Mouse (Mus musculus) heart, postnatal 10 days (tissue): ENCODE measurements around the gene Gm49325. TPM values are rescaled to one million over a fixed set of nuclear protein-coding genes. Genes with fewer than 3 reads are reported as not detected.
A peak's percentile ranks its signal among the peaks of the same experiment; 100 is the strongest.

Experiments
- DNase-seq, 2 experiments: peaks; one replicate each; pipeline ENCODE4 v3.0.0; 2021
- intact Hi-C: fragments of 180-260 bp; cut with DNase I; formaldehyde crosslinking; loops from one replicate; pipeline ENCODE4 v1.15.1; 2025
- total RNA-seq, 2 experiments: library from RNA; stranded (reverse); gene quantifications; 2 replicates each; pipeline ENCODE4 v1.2.3; 2021

The Gm49325 gene
- total RNA-seq, 2 experiments from 2014 or later: 12.2 to 13.5 TPM

DNA sequence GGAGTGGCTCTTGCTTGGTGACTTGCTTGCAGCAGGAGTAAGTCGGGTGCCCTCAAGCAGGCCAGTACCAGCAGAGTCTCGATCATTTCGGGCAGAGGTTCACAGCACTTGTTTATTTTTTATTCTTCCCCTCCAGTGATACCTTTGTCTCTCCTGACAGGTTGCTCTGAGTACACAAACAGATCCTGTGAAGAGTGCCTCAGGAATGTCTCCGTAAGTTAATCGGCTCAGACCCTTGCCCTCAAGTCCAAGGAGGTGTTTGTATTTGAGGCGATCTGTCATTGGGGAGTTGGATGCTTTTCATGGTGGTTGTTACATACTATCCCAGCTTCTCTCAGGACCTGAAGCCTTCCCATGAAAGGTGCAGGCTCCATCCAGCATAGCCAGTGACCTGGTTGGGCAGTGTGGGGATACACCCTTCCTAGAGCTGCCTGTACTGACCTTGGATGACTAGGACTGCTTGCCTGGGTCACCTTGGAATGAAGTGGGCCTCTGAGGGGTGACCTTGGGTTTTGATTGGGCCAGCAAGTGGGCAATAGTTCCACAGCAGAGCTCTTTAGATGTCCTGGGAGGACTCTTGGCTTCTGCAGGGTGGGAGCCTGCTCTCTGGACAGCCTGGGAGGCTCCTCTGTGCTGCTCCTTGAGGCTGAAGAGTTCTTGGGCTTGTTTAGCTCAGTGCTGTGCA lies 18.8 kb upstream of the Gm49325 start:
- no peak for DNase-seq

DNA sequence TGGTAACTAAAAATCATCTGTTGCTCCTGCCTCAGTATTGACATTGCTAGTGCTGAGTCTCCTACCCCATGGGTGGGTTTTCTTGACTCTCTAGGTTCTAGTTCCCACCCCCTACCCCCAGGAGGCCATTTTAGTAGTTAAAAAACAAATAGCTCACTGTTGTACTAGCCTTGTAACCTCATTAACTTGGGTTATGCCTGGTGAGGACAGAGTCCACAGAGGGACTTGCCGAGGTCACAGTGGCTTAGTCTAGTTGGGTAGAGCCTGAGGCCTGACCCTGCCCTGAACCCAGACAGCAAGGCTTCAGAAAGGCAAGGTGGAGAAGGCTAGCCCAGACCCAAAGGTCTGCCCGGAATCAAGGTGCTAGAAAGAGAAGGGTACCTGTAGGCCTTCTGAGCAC lies 18.0 kb upstream of the Gm49325 start:
- intact Hi-C loops: no loop called here
- DNase-seq: no peak

More for the DNA sequence above, 18.8 kb upstream of the Gm49325 start:
- intact Hi-C loops: no loop called here

DNA sequence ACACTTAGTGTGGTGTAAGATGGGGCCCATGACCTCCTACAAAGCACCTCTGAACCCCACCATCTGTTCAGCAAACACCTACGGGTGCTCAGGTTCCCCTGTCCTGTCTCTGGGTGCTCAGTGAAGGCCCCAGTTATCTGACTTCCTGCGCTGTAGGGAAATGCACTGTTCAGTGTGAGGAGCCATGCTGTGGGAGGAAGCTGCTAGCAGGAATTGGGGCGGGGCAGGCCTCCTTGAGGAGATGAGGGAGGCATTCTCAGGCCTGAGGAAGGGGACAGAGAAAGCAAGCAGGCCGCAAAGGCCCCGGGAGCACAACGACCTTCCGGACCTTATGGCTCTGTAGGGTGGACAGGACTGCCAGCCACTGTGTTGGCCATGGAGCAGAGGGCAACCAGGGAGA lies 16.9 kb upstream of the Gm49325 start:
- intact Hi-C loops: no loop called here
- DNase-seq: peak in 1 of 2 experiments; percentile 16

DNA sequence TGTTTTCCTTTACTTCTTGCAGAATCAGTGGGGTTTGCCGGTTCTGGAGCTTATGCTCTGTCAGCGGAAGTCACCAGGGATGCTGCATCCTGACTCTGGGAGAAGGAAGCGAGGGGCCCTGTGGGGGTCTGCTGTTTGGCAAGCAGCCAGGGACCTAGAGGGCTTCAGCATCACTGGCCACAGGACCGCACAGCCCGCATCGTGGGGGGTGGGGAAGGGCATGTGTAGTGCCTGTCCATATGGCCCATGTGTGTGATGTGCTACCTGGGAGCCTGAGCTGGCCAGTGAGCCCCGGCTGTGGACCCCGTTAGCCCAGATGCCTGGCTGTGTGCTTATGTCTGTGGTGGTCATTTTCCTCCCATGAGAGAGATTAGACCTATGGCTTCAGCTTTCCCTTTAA lies 16.2 kb upstream of the Gm49325 start:
- intact Hi-C loops: no loop called here
- no peak for DNase-seq

DNA sequence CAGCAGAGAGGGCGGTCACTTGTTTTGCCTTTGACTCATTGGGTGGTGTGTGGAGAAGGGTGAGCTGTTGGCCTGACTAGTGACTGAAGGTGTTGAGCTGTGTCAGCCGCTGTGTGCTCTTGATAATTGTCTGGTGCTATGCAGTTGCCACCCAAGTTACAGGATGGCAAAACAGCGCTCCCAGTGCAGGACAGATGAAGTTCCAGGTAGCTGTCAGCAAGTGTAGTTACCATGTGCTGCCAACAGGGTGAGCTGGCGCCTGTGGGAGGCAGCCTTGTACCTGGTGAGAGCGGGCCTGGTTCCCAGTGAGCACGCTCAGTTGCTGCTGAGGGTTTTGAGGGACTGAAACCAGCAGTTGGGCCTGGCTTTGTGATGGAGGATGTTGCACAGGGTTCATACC lies 15.2 kb upstream of the Gm49325 start:
- DNase-seq: peak; percentile 57 to 67
- intact Hi-C loops: no loop called here

DNA sequence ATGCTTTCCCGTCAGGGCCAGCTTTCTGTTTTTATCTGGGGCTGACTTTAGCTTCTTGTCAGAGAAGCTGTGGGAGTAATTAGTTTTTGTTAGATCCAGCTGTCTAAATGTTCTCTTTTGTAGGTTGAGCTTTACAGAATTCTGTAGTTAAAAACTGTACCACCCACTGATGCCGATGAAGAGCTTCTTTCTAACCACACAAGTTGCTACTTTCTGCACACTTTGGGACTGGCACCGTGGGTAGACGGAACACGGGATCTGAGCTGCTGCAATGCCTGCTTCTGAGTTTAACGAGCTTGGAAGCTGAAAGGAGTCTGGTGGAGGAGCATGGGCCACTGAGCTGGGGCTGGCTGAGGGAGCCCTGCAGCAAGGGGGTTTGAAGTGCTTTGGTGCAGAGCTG lies 14.5 kb upstream of the Gm49325 start:
- intact Hi-C loops: no loop called here
- no peak for DNase-seq

DNA sequence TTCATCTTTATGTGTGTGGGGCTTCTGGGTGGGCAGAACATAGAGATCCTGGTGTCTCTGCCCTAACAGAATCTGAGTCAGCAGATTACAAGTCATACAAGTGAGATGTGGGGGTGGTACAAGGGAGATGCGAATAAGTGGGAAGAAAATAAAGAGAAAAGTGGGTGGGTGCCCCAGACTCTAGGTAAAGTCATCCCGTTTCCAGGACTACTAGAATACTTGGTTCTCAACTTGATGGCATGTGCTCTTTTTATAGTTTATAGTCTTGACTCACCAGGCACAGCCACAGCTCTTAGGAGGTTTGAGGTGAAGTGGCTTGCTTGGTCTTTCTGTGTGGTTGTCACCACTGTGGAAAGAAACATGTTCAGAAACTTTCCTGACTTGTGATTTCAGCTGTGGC lies 9.9 kb upstream of the Gm49325 start:
- DNase-seq: no peak
- intact Hi-C loops: no loop called here

DNA sequence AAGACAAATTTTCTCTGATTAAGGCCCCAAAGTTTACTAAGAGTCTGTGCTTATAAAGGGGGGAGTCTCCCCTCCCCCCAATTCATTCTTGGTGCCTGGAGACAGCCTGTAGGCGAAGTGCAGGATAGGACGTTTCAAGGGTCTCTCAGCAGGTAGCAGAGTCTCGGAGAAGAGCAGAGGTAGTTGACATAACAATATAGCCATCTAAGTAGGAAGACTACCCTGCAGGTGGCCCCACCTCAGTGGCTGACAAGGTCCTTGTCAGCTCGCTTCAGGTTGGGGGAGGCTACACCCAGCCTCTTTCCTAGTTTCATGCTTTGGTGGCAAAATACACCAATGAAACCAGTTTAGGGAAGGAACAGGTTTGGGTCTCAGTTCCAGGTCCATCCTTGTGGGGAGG lies 3.0 kb upstream of the Gm49325 start:
- intact Hi-C loops: no loop called here
- DNase-seq: no peak

DNA sequence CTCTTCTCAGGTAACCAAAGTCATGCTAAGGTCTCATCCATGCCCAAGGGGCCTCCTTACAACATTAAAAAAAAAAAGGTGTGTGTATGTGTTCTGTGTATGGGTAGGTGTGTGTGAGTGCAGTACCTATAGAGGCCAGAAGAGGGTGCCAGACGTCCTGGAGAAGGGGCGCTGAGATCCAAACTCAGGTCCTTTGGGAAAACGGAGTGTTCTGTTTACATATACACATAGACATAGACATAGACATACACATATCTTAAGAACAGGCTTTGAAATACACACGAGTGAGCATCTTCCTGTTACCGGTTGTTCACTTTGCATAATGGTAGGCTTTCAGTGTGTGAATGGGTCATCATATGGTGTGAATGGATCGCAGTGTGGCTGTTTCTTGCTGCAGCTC lies 1.9 kb upstream of the Gm49325 start:
- no peak for DNase-seq
- intact Hi-C loops: no loop called here

DNA sequence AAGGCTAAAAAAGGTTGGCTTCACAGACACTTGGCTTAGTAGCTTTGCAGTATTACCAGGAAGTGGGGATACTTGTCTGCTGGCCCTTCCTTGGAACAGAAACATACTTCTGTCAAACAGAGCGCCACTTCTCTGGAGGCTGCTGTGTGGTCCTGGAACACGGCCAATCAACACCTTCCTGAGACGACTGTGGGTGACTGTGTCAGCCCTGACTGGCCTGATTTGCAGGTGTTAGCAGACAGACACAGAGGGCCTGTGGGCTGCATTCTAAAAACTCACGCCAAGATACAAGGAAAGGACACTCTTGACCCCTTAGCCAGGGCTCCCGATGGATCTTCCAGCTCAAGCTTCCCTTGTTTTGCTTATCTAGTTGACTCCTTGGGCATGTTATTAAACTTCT lies 1.0 kb upstream of the Gm49325 start:
- DNase-seq: peak in 1 of 2 experiments; percentile 35
- intact Hi-C loops: no loop called here

DNA sequence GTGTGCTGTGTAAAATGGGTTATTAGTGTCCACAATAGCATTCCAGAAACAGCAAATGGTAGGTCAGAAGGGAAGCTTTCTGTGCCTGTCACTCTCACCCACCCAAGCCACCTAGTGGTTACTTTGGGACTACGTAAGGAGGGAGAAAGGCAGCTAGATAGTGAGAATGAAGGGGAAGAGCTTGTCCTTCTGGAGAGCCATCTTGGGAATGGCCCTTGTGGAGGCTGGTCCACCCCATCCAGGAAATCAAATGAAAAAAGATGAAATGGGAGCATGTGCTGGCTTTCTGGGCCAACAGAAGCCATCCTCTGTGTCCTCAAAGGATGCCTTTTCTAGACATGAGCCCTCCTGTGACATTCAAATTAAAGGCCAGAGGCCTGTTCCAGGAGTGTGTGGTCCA lies 629 bp upstream of the Gm49325 start:
- peak in 1 of 2 experiments; percentile 42 for DNase-seq
- intact Hi-C loops: no loop called here

DNA sequence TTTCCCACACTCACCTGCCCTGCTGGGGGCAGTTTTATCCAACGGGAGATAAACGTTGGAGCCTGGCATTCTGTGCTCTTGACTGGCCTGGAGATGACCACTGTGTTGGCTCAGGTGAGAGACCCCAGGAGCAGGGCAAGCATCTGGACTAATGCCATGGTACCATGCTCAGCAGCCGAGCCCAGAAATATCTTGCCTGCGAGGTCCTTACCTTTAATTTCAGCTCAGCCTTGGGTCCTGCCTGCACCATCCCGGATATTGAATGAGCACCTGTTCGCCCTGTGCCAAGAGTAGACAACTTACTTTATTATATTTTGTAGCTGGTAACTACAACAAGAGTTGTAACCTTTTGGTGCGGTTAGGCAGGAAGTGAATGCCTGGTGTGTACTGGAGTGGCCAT lies 858 bp downstream of the Gm49325 start:
- intact Hi-C loops: loop anchor here (1.0 kb wide), 1 partner anchor 15 kb away; the partner anchor contains the start of gene Ube2g2
- DNase-seq: no peak

DNA sequence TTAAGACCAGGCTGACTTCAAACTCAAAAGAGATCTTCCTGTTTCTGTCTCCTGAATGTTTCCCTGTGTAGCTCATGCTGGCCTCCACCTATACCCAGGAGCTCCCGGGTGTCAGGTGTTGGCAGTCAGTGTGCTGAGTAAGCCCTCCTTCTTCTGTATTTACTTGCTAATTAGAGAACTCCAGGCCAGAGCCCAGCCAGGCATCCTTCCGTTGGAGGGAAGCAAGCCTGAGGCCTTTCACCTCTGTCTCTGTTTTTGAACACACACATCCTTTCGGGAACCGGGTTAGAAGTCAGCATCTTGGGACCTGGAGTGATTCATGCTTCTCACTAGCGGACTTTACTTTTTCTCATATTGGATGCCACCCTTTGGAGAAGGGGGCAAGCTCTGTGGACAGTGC lies 1.4 kb downstream of the Gm49325 start:
- no peak for DNase-seq
- intact Hi-C loops: no loop called here

DNA sequence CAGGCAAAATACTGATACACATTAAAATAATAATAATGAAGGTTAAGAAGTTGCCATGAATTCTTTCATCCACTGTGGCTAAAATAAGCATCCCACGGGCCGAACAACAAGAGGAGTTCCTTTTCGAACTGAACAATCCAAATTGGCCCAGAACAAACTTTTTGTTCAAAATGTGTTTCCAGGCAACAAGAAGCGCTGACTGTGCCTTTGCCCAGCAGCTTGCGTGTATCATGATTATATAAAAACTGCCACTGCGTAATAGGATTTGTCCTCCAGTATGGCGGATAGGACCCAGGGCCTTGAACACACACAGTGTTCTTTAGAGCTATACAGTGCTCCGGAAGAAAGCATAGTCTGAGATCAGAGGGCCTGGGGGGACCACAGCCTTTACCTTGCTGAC lies 2.6 kb downstream of the Gm49325 start:
- intact Hi-C loops: no loop called here
- no peak for DNase-seq

DNA sequence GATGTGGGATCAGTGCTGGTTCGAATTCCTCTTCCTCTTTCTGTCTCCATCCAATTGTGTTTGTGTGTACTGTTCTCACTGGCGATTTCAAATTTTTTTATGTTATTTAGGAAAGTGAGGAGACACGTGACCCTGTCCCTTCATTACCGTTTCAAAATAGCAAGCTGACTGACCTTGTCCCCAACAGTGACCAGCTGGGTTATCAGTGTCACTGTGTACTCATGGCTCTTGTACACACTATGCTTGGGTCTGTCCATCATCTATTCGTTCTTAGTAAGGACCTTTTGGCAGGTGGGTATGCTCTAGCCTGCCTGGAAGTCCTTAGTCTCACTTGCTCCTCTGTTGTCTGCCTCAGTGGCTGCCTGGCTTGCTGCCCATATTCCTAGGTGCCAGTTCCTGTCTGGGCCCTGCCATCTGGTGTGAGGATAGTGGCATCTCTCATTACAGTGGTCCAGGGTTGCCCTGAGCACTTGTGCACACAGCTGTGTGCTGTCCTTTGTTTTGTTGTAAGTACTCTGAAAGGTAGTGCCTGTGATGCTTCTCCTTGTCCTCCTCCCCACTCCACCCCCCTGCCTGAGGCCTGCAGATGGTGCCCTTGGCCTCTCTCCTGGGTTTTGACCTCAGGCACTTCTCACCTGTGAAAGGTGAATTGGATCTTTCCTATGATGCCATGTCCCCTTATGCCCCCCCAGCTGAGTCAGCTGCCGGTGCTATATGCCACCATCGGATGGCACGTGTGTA lies 4.4 kb downstream of the Gm49325 start:
- intact Hi-C loops: no loop called here

DNA sequence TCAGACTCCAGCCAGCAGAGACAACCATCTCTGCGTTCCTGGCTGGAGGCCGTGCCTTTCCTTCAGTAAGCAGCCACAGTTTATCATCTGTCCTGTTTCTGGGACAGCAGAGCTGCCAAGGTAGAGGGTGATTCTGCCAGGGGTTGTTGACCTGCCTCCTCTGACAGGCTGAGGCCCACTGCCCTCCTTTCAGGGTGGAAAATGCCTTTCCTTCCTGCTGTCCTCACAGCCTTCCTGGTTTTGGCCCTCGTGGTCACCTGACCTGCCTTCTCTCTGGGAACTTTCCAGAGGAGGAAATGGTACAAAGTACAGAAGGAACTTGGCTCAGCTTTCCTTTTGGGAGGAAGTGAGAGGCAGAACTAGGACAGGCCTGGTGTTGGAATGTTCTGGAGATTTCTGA lies 7.4 kb downstream of the Gm49325 start:
- peak; percentile 70 to 72 for DNase-seq
- intact Hi-C loops: no loop called here

More for the DNA sequence above, 4.4 kb downstream of the Gm49325 start:
- DNase-seq: no peak

DNA sequence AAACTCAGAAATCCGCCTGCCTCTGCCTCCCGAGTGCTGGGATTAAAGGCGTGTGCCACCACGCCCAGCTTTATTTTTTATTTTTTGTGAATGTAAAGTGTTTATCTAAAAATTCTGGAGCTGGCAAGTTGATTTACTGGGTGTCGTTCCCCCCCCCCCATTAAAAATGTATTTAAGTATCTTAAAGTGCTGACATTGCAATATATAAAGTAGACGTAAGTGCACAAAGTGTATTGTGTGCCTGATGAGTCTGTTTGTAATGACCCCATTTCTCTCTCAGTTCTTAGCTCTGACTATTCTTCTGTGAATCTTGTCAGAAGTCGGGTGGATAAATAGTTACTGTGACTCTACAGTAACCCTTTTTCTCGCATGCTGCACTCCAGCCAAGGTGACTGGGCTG lies 9.7 kb downstream of the Gm49325 start:
- intact Hi-C loops: no loop called here
- no peak for DNase-seq

DNA sequence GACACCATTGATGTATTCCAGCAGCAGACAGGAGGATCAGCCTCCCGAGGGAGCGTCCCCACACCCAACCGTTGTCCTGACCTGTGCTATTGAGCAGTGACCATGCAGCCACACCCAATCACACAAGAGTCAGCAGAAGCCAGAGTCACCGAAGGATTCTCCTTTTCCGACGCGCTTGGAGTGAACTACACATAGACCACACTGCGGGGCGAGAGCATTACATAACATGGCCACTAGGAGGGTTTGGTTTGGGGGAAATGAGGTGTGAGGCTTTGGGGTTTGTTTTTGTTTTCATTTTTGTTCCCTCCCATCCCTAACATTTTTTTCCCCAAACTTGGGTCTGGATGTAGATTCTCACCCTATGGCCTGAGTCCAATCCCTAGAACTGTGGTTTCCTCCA lies 10.2 kb downstream of the Gm49325 start:
- intact Hi-C loops: no loop called here
- no peak for DNase-seq

DNA sequence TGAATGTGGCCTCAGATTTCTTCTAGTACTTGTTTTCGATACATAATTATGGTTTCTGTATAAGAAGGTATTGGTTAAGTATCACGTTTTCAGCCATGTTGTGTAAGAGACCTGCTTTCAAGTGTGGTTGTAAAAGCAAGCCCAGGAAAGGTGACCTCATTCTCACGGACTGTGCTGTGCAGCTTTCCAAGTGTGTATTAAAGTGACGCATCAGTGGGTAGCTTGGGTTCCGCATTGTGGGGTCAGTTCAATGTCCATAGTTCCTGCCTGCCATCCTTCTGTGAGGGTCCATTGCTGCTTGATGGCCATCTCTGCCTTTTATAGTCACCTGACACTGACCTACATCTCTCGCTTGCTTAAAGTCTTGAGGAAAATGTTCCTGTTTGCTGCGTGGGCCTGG lies 10.9 kb downstream of the Gm49325 start:
- intact Hi-C loops: no loop called here
- no peak for DNase-seq

DNA sequence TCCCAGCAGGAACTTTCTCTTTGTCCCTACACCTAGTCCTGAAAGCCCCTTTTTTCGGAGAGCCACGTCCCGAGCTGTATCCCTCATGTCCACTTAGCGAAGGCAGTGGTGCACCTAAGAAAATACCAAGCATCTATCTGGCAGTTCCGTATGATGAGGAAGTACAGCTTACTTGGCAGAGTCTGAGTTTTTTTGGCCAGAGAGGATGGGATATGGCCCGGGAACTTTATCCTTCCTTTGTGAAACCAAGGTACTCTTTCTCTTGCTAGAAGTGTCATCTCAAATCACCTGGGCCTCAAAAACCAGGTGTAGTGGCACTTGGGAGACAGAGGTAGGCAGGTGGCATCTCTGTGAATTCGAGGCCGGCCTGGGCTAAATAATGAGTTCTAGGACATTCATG lies 15.5 kb downstream of the Gm49325 start:
- no peak for DNase-seq
- intact Hi-C loops: loop anchor here (5.0 to 10.0 kb wide), 3 partner anchors 39 to 543 kb away; partner anchors contain the start of genes D10Jhu81e, Fam207a and Pttg1ip

DNA sequence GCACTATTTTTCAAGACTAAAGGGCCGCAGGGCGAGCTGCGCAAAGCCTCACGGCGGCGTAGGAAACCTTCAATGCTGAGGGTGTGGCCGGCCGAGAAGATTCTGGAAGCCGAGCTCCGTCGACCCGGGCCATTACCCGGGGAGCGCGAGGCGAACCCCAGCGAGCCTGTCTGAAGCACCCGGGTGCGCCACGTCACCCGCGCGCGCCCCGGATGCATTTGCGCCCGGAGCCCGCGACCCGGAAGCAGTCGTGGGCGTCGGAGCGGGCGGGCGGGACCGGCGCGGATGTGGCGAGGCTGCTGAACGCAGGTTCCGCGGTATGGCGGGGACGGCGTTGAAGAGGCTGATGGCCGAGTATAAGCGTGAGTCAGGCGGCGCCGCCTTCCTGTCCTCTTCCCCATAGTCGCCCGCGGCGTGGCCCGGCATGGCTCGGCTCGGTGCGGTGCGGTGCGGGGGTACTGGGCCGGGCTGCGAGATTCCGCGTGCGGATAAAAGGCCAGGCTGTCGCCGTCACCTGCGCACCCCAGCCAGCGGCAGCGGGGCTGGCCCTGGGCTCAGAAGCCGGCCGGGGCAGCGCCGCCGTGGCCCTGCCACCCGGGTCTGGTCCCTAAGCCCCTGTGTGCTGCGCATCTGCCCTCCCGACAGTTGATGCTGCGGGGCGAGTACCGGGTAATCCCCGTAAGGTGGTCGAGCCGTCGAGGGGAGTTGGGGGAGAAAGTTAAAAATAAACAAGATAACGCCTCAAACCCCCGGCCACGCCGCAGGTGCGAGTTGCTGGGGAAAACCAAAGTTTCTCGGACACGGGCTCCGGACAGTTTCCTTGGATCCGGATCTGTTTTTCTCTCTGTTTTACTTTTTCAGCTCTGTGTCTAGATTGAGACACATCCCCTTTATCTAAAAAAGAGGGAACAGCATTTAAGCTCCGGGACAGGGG lies 16.3 kb downstream of the Gm49325 start, which contains the start of gene Ube2g2:
Ube2g2 (plus strand) TSS at position 221 of the 934 bp plus-strand sequence.
- peak; percentile 95 to 96 for DNase-seq
- intact Hi-C loops: loop anchor here (1.0 to 10.0 kb wide), 4 partner anchors 16 to 542 kb away; partner anchors contain the start of genes D10Jhu81e, Fam207a, Gm49325 and Pttg1ip
